Comparison of ENCODE assay signal across 8 mouse cellular contexts in genomic region chr11:59451086-59451485, GRCm38 (mm10). TPM values are rescaled to one million over a fixed set of nuclear protein-coding genes. Genes with fewer than 3 reads are reported as not detected.
A peak's percentile ranks its signal among the peaks of the same experiment; 100 is the strongest.
DNase-seq lines count a peak whose midpoint lies in the region; ATAC-seq and TF ChIP-seq lines count a peak whose summit lies in the region.

Gene Snap47 (minus strand): TSS chr11:59451186.

- TF ChIP-seq POLR2A in thymus, adult 2 months (IDR thresholded peaks at IDR 0.05; ENCODE audit: control insufficient read depth, extremely low read depth, insufficient read depth, low read length, poor library complexity) = no peak
- no peak for TF ChIP-seq POLR2A in embryonic fibroblast, embryonic 13.5 days (IDR thresholded peaks at IDR 0.05; ENCODE audit: low read depth, low read length)
- TF ChIP-seq POLR2A in limb, embryonic 14.5 days (IDR thresholded peaks at IDR 0.05; ENCODE audit: borderline replicate concordance, extremely low read depth, insufficient read depth, insufficient read length) = no peak

- ATAC-seq in limb, embryonic 14.5 days (ENCODE audit: low FRiP score, low read depth) = no peak

- no peaks in the 10 kb centered on the region for H3K9me3 ChIP-seq in limb, embryonic 14.5 days (ENCODE audit: control insufficient read depth, low read length)

- peak within 1 kb of the TSS; percentile 90 for H3K4me2 ChIP-seq in limb, embryonic 14.5 days (replicated peaks; ENCODE audit: low read depth, low read length, severe bottlenecking)

- no peak for DNase-seq in thymus, adult 2 months
- no peak for DNase-seq in thymus, postnatal 4 days
- DNase-seq in heart, postnatal 36 days = no peak
- DNase-seq in limb, embryonic 14.5 days (ENCODE audit: low spot score) = no peak
- no peak for DNase-seq in ovary, postnatal 10 days (ENCODE audit: low spot score)
- DNase-seq in right cerebral cortex, adult 18-20 months = no peak
- no peak for DNase-seq in cerebellum, postnatal 10 days

- intact Hi-C loops in heart, postnatal 36 days (cut with DNase I) = loop anchor here (2.0 kb wide), 1 partner anchor 22 kb away; the partner anchor contains the start of gene Zfp867

- peak within 1 kb of the TSS; percentile 87 for H3K4me3 ChIP-seq in thymus, adult 2 months (ENCODE audit: control insufficient read depth, insufficient read depth, low read length)
- peak within 1 kb of the TSS; percentile 70 for H3K4me3 ChIP-seq in embryonic fibroblast, embryonic 13.5 days (ENCODE audit: insufficient read depth, low read length)
- peak within 1 kb of the TSS; percentile 75 for H3K4me3 ChIP-seq in limb, embryonic 14.5 days (replicated peaks; ENCODE audit: low read length)

- peak within 1 kb of the TSS; percentile 70 for H3K9ac ChIP-seq in limb, embryonic 14.5 days (ENCODE audit: low read depth, low read length, severe bottlenecking)

- H3K27ac ChIP-seq in thymus, adult 2 months (ENCODE audit: control insufficient read depth, insufficient read depth, low read length) = peak within 1 kb of the TSS; percentile 57; the same call in 1 of the 2 replicates
- H3K27ac ChIP-seq in embryonic fibroblast, embryonic 13.5 days (ENCODE audit: insufficient read depth, low read length) = 0 out of 2 replicates have a peak within 1 kb of the TSS, but pooled peaks have one; percentile 7
- peak within 1 kb of the TSS; percentile 76 for H3K27ac ChIP-seq in limb, embryonic 14.5 days (replicated peaks; ENCODE audit: low read depth, low read length)

- TF ChIP-seq CTCF in thymus, adult 2 months (IDR thresholded peaks at IDR 0.05; ENCODE audit: borderline replicate concordance, control insufficient read depth, extremely low read depth, insufficient read depth, low read length, poor library complexity) = no peak
- no peak for TF ChIP-seq CTCF in embryonic fibroblast, embryonic 13.5 days (IDR thresholded peaks at IDR 0.05; ENCODE audit: borderline replicate concordance, insufficient read depth, low read length)

- no peaks in the 10 kb centered on the region for H3K27me3 ChIP-seq in thymus, adult 2 months (ENCODE audit: control insufficient read depth, insufficient read depth, low read length)
- no peaks in the 10 kb centered on the region for H3K27me3 ChIP-seq in limb, embryonic 14.5 days (ENCODE audit: control insufficient read depth, insufficient read depth, low read length)

- H3K4me1 ChIP-seq in thymus, adult 2 months (replicated peaks; ENCODE audit: control insufficient read depth, insufficient read depth, low read length) = peaks cover 11% of the 10 kb centered on the region
- no peaks in the 10 kb centered on the region; the same call in 1 of the 2 replicates for H3K4me1 ChIP-seq in embryonic fibroblast, embryonic 13.5 days (ENCODE audit: control insufficient read depth, insufficient read depth, low read length)
- H3K4me1 ChIP-seq in limb, embryonic 14.5 days (ENCODE audit: control insufficient read depth, insufficient read depth, low read length) = peaks cover 16% of the 10 kb centered on the region

- WGBS in thymus, adult 2 months = 91% methylated on average over 4 of the region's 4 CpGs
- WGBS in limb, embryonic 14.5 days = 81% methylated on average over 4 of the region's 4 CpGs

- peaks cover 26% of the 10 kb centered on the region; the same call in 1 of the 2 replicates for H3K36me3 ChIP-seq in thymus, adult 2 months (ENCODE audit: control insufficient read depth, insufficient read depth, low read length)
- peaks cover 37% of the 10 kb centered on the region for H3K36me3 ChIP-seq in limb, embryonic 14.5 days (ENCODE audit: control insufficient read depth, insufficient read depth, low read length)

RNA-seq across cellular contexts. Expression of gene Snap47, which starts in this region (rescaled TPM):
- polyA plus RNA-seq in thymus, adult 2 months (2012; rRNA removed) = 35.1 and 36.8 TPM in 2 replicates
- polyA plus RNA-seq in embryonic fibroblast, embryonic 13.5 days (2011; ENCODE audit: insufficient read length, low read depth, missing spikeins) = 90.8 and 91.0 TPM in 2 replicates
- total RNA-seq in heart, postnatal 36 days (2021) = 10 to 100 TPM; 33.0 to 37.7 TPM
- 88.9 and 94.2 TPM in 2 replicates for polyA plus RNA-seq in limb, embryonic 14.5 days (2012; rRNA removed)
- polyA plus RNA-seq in limb, embryonic 14.5 days (2014; fragmentation: Nextera tagmentation; extraction: Ambion mirVana) = 127 and 139 TPM in 2 replicates

Comparison
In these comparisons a context has a peak if more than half of its experiments do, and no peak if none do; other contexts are left out.
1. H3K27ac ChIP-seq: peak in every context shown above with its lines; median percentile 76 in limb, embryonic 14.5 days; 57 in thymus, adult 2 months; 7 in embryonic fibroblast, embryonic 13.5 days.